Mouse (Mus musculus) myocyte (in vitro differentiated cells): ENCODE measurements around the gene Gstm4. TPM values are rescaled to one million over a fixed set of nuclear protein-coding genes. Genes with fewer than 3 reads are reported as not detected.

Experiments used
- H3K27me3 ChIP-seq: one replicate; pipeline ENCODE4 v1.6.1; 2011; ENCODE audit not compliant: control insufficient read depth, insufficient read depth, insufficient read length
- H3K36me3 ChIP-seq: one replicate; pipeline ENCODE4 v1.6.1; 2011; ENCODE audit not compliant: control insufficient read depth, insufficient read depth
- H3K4me2 ChIP-seq: one replicate; pipeline ENCODE4 v1.6.1; 2011; ENCODE audit warnings: low read depth, control low read depth
- H3K4me3 ChIP-seq: one replicate; pipeline ENCODE4 v1.5.1; 2011; ENCODE audit warnings: mild to moderate bottlenecking, control low read depth, moderate library complexity
- H3K79me2 ChIP-seq: one replicate; pipeline ENCODE4 v1.6.1; 2011; ENCODE audit not compliant: control insufficient read depth, insufficient read depth
- H3ac ChIP-seq: one replicate; pipeline ENCODE4 v1.6.1; 2011; ENCODE audit not compliant: control insufficient read depth, insufficient read length
- CEBPB ChIP-seq: IDR thresholded peaks from 2 replicates; pipeline ENCODE4 v1.6.1; 2011; ENCODE audit warnings: mild to moderate bottlenecking, moderate library complexity; ENCODE audit not compliant: poor library complexity, insufficient read depth, severe bottlenecking
- E2F4 ChIP-seq: IDR thresholded peaks from one replicate; pipeline ENCODE4 v1.6.1; 2011; ENCODE audit warnings: mild to moderate bottlenecking, control low read depth, moderate library complexity; ENCODE audit not compliant: insufficient read depth
- MAX ChIP-seq: IDR thresholded peaks from one replicate; pipeline ENCODE4 v1.6.1; 2011; ENCODE audit warnings: low read depth, mild to moderate bottlenecking, control low read depth
- MYOD1 ChIP-seq, 3 experiments: IDR thresholded peaks; one replicate each; pipeline ENCODE4 v1.6.1; 2011; ENCODE audit warnings: control low read depth in 2 of 3, low read depth in 2 of 3, mild to moderate bottlenecking in 2 of 3, moderate library complexity in 1 of 3; ENCODE audit not compliant: insufficient read length in 2 of 3, control insufficient read depth in 1 of 3
- MYOG ChIP-seq, 3 experiments: IDR thresholded peaks; one replicate each; pipeline ENCODE4 v1.6.1; 2011; ENCODE audit warnings: control low read depth in 2 of 3, low read depth in 2 of 3, mild to moderate bottlenecking in 2 of 3; ENCODE audit not compliant: insufficient read length in 2 of 3, control insufficient read depth in 1 of 3, insufficient read depth in 1 of 3
- POLR2A ChIP-seq: IDR thresholded peaks from one replicate; pipeline ENCODE4 v1.6.1; 2011; ENCODE audit warnings: low read depth, mild to moderate bottlenecking, control low read depth, moderate library complexity; ENCODE audit not compliant: insufficient read length
- POLR2AphosphoS2 ChIP-seq: IDR thresholded peaks from one replicate; pipeline ENCODE4 v1.6.1; 2011; ENCODE audit warnings: low read depth, control low read depth; ENCODE audit not compliant: insufficient read length
- REST ChIP-seq: IDR thresholded peaks from one replicate; pipeline ENCODE4 v1.6.1; 2011; ENCODE audit warnings: mild to moderate bottlenecking, control low read depth, moderate library complexity; ENCODE audit not compliant: insufficient read depth, insufficient read length
- SRF ChIP-seq: IDR thresholded peaks from one replicate; pipeline ENCODE4 v1.6.1; 2011; ENCODE audit warnings: low read depth; ENCODE audit not compliant: control insufficient read depth, insufficient read length
- TCF12 ChIP-seq: IDR thresholded peaks from one replicate; pipeline ENCODE4 v1.6.1; 2011; ENCODE audit warnings: mild to moderate bottlenecking, control low read depth; ENCODE audit not compliant: poor library complexity, insufficient read depth, severe bottlenecking
- TCF3 ChIP-seq: IDR thresholded peaks from one replicate; pipeline ENCODE4 v1.6.1; 2011; ENCODE audit warnings: low read depth, control low read depth; ENCODE audit not compliant: insufficient read length
- USF1 ChIP-seq: IDR thresholded peaks from one replicate; pipeline ENCODE4 v1.6.1; 2011; ENCODE audit warnings: low read depth, mild to moderate bottlenecking, control low read depth, moderate library complexity
- polyA plus RNA-seq: library from polyadenylated mRNA; unstranded; fragments of >200 nt; fragmentation: generic; extraction: Trizol; gene quantifications from one replicate; pipeline ENCODE4 v1.2.1, GENCODE M21; 2012; ENCODE audit warnings: missing spikeins

Gstm4 gene
- polyA plus RNA-seq, 1 experiment: 0.52 TPM

DNA sequence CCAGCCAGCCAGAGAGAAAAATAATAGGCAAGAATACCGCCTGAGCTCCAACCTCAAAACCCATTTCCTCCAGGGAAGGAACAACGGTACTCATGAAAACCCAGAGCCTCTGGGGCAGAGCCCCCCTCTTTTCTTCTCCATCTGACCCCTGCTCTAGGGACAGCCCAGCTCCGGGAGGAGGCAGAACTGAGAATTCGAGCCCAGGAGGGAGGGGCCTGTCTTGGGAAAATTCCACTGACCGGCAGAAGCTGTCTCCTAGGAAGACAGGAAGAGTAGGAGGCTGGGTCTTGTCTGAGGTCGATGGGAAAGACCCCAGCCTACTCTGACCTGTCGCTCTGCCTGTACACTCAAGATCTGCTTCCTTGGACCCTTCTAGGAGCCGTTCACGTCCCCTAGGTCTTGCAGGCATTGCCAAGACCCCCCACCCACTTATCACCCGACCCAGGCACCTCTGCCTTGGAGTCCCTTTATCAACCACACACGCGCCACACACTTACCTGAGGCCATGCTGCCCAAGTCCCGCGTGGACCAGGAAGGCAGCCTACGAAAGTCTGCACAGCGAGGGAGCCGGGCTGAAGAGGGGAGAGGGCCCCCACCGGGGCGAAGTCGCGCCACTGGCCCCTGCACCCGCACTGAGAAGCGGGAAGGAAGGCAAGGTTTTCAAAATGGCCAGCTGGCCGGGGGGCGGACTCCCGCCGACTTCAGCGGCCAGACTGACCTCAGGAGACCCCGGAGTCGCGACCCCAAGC, 41.2 kb upstream of the Gstm4 start:
- peaks cover 35% of the 10 kb centered on the region for H3K79me2 ChIP-seq
- H3ac ChIP-seq: peak overlapping the region; percentile 16
- no peaks in the 10 kb centered on the region for H3K36me3 ChIP-seq
- no peaks in the 10 kb centered on the region for H3K27me3 ChIP-seq
- H3K4me2 ChIP-seq: peak overlapping the region; percentile 74
- TF ChIP-seq POLR2A (peak; percentile 61), TCF12 (no peak), POLR2AphosphoS2 (peak; percentile 57), SRF (peak; percentile 6), USF1 (no peak)
- peak overlapping the region; percentile 89 for H3K4me3 ChIP-seq

DNA sequence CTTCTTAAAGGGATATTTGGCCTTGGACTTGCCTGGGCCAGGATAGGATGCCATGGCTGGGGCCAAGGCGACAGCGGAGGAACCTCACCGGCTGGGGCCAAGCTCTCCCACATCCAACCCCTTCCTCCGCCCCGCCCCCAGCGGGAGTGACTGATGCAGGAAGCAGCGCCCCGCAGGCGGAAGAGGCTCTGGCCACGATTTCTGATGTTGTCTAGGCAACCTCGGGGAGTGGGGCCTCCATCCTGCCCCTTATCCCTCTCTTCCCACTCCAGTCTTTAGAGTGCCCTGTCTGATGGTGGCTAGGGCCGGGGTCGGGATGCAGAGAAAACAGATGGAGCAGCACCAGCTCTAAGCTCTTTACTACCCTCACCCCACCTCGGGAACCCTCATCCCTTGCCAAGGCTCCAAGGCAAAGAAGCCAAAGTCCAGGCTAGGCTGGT, 40.6 kb upstream of the Gstm4 start:
- TF ChIP-seq POLR2AphosphoS2: peak; percentile 67
- TF ChIP-seq POLR2A: peak; percentile 53
- TF ChIP-seq USF1: no peak
- no peak for TF ChIP-seq REST
- no peak for TF ChIP-seq MAX
- no peak for TF ChIP-seq E2F4
- no peaks in the 10 kb centered on the region for H3K36me3 ChIP-seq

DNA sequence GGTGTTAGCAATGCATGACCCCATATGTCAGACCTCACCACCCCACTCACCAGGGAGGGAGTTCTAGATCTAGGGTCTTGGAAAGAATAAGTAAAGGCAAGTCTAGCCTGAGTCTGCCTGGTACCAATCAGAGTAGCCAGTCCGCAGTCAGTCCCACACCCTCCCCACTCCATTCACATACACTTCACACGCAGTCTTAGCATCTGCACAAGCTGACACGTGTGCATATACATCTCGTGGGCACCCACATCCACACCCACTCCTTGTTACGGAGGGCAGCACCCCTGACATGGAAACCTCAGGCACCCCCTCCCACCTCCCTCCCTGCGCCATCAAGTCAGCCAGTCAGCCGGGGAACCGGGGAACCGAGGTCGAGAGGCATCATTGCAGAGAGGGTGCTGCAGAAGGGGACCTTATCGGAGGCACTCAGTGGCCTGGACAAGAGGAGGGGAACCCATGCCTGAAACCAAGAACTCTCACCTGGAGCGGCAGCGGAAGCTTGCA, 40.1 kb upstream of the Gstm4 start:
- H3K36me3 ChIP-seq: no peaks in the 10 kb centered on the region
- peak overlapping the region; percentile 16 for H3ac ChIP-seq
- H3K4me3 ChIP-seq: peak overlapping the region; percentile 89
- no peaks in the 10 kb centered on the region for H3K27me3 ChIP-seq
- H3K4me2 ChIP-seq: peak overlapping the region; percentile 74
- H3K79me2 ChIP-seq: peaks cover 35% of the 10 kb centered on the region
- TF ChIP-seq SRF (no peak), USF1 (no peak), E2F4 (no peak), POLR2A (no peak), TCF3 (no peak), MYOD1 (IDR thresholded peaks at IDR 0.05; ENCODE audit: control insufficient read depth in 1 of 3, insufficient read length in 2 of 3, low read depth in 2 of 3) (no peak), CEBPB (no peak), MYOG (IDR thresholded peaks at IDR 0.05; ENCODE audit: control insufficient read depth in 1 of 3, insufficient read depth in 1 of 3, insufficient read length in 2 of 3, low read depth in 2 of 3) (no peak), REST (no peak), POLR2AphosphoS2 (no peak), TCF12 (no peak), MAX (no peak)

More for the DNA sequence above, 40.6 kb upstream of the Gstm4 start:
- Histone ChIP-seq H3K79me2 (peaks cover 35% of the 10 kb centered on the region), H3ac (peak overlapping the region; percentile 16), H3K4me2 (peak overlapping the region; percentile 74), H3K4me3 (peak overlapping the region; percentile 89), H3K27me3 (no peaks in the 10 kb centered on the region)

DNA sequence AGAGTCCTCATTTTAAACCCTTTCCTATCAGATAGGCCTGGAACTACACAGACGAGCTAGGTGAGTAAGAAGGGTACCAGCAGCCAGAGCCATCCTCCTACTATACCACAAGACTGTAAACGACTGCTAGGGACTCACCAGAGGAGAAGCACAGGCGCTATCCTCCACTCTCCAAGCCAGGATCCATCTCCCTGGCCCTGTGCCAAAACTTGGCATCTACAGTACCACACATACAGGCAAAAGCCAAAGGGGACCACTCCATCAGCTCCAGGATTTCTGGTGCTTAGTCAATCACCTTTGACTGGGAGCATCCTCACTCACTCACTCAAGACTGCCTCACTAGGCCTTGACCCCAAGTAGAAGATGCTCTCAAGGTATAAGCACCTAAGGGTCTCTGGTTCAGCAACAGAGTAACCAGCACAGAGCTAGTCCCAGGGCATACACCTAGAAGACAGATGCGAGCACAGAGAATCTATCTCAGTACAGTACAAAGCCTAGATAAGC, 39.3 kb upstream of the Gstm4 start:
- H3K36me3 ChIP-seq: no peaks in the 10 kb centered on the region
- TF ChIP-seq CEBPB (no peak), TCF12 (no peak), REST (no peak), POLR2A (no peak), USF1 (no peak), MAX (no peak), TCF3 (no peak), MYOG (IDR thresholded peaks at IDR 0.05; ENCODE audit: control insufficient read depth in 1 of 3, insufficient read depth in 1 of 3, insufficient read length in 2 of 3, low read depth in 2 of 3) (no peak), E2F4 (no peak), POLR2AphosphoS2 (no peak), MYOD1 (IDR thresholded peaks at IDR 0.05; ENCODE audit: control insufficient read depth in 1 of 3, insufficient read length in 2 of 3, low read depth in 2 of 3) (no peak), SRF (no peak)
- peak overlapping the region; percentile 74 for H3K4me2 ChIP-seq
- H3K27me3 ChIP-seq: no peaks in the 10 kb centered on the region
- H3ac ChIP-seq: no peak overlapping the region
- H3K79me2 ChIP-seq: peaks cover 35% of the 10 kb centered on the region
- H3K4me3 ChIP-seq: peak overlapping the region; percentile 89

DNA sequence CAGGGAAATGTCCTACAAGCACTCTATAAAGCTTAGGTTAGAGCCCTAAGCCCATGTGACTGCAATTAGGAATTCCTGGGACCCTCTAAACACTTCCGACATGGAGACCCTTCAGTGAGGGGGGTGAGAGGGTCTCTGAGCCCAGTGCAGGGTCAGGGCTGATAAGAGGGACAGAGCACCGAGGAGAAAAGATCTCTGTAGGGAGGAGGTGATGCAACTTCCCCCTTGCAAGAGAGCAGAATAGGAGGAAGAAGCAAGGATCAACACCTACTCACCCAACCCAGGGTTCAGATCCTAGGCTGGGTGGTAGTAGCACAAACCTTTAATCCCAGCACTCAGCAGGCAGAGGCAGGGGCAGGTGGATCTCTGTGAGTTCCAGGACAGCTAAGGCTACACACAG, 38.5 kb upstream of the Gstm4 start:
- no peak for TF ChIP-seq POLR2A
- TF ChIP-seq TCF12: no peak
- no peak for TF ChIP-seq E2F4
- TF ChIP-seq MAX: no peak
- no peak for TF ChIP-seq MYOD1 (IDR thresholded peaks at IDR 0.05; ENCODE audit: control insufficient read depth in 1 of 3, insufficient read length in 2 of 3, low read depth in 2 of 3)
- TF ChIP-seq USF1: no peak
- TF ChIP-seq SRF: no peak
- TF ChIP-seq REST: no peak
- TF ChIP-seq MYOG (IDR thresholded peaks at IDR 0.05; ENCODE audit: control insufficient read depth in 1 of 3, insufficient read depth in 1 of 3, insufficient read length in 2 of 3, low read depth in 2 of 3): no peak
- no peak for TF ChIP-seq CEBPB
- TF ChIP-seq POLR2AphosphoS2: no peak
- no peak for TF ChIP-seq TCF3
- peaks cover 35% of the 10 kb centered on the region for H3K79me2 ChIP-seq
- H3K36me3 ChIP-seq: no peaks in the 10 kb centered on the region
- no peaks in the 10 kb centered on the region for H3K27me3 ChIP-seq
- H3ac ChIP-seq: no peak overlapping the region
- H3K4me3 ChIP-seq: no peak overlapping the region
- peak overlapping the region; percentile 74 for H3K4me2 ChIP-seq
